Mouse (Mus musculus): ENCODE data around the gene H2-K1.
A peak's percentile ranks its signal among the peaks of the same experiment; 100 is the strongest.

Gene H2-K1

DNA sequence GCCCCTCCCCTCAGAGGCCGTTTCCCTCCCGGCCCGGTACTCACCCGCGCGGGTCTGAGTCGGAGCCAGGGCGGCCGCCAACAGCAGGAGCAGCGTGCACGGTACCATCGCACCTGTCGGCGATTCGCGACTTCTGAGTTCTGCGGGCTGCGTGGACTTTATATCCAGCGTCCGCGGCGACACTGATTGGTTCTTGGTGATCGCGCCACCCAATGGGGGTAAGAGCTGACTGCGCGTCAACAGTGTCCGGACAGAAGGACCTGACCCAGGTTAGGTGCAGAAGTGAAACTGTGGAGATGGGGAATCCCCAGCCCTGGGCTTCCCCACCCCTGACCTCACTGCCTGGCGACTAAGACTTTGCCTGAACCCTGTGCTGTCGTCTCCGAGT, at the start of gene H2-K1:
Gene H2-K1 (minus strand): TSS at position 198 of the 388 bp plus-strand sequence.
- DNase-seq (ENCODE audit: low read depth), result peak; percentile 98

DNA sequence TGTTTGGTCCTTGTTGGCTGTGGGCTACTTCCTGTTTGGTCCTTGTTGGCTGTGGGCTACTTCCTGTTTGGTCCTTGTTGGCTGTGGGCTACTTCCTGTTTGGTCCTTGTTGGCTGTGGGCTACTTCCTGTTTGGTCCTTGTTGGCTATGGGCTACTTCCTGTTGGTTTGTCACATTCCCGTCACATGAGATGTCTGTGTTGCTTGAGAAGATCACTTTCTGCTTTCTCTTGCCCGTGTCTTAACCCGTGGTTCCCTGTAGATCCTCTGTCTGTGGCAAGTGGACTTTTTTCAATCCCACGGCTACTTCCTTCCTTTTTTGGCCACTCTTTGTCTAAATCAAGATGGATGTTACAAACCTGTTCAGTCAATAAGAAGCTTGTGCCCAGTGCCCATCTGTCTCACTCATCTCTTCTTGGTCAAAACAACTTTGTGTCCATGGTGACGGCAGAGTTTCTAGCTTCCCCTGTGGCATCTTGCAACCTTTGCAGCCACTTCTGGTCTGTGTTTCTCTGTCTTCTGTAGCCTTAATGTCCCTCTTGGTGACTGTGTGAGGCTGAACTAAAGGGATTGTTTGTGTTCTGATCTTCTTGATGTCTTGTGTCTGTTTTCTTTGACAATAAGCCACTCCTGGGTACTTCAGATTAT, 47.4 kb upstream of the H2-K1 start:
- peak; percentile 65 for DNase-seq (ENCODE audit: low read depth)

DNA sequence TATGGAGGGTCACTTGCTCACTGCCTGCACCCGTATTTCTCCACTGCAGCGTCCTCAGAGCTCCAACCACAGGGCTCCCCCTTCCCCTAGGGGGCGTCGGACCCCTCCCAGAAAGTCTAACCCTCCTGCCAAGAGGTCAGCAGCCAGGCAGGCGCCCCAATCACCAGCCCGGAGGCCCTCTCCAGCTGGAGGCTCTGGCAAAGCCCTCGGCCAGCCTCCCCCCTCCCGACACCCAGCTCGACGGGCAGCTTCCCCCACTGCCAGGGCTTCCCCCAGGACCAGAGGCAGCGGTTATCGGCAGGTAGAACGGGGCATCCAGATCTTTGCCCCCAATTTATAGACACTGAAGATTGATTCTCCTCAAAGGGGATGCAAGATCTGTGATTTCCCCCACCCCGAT, 45.8 kb upstream of the H2-K1 start:
- no peak for DNase-seq (ENCODE audit: low read depth)

DNA sequence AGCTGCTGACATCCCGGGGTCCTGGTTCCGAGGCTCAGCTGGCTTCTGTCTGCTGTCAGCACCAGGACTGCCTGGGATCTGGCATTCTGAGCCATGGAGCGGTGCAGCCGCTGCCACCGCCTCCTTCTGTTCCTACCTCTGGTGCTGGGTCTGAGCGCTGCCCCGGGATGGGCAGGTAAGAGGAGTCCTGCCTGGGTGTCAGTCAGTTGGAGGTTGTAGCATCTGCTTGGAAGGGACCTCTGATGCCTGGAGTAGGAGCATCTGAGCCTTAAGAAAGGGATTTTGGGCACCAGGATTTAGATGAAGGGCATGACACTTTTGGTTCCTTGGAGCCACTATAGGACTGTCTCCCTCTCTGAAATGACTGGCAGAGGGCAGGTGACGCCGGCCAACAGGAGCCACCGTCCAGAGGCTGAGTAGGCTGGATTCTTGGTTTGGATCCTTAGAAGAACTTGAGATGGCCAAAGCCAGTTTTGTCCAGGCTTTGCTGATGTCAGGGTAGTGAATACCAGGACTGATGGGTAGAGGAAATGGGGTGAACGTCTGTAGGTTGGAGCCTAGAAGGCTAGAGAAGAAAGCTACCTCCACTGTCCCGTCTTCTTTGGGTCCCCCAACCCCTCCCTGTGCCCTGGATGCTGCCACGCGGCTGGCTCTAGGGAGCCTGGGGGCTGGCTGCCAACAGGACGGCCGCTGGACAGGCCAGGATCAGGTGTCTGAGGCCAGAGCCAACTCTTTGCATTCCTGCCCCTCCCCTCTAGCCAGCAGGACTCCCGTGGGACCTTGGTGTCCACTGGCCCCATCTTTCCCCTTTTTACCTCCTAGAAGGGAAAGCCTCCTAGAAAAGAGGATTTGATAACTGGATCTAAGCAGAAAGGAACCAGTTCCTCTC, 39.7 kb upstream of the H2-K1 start:
- no peak for DNase-seq (ENCODE audit: low read depth)

DNA sequence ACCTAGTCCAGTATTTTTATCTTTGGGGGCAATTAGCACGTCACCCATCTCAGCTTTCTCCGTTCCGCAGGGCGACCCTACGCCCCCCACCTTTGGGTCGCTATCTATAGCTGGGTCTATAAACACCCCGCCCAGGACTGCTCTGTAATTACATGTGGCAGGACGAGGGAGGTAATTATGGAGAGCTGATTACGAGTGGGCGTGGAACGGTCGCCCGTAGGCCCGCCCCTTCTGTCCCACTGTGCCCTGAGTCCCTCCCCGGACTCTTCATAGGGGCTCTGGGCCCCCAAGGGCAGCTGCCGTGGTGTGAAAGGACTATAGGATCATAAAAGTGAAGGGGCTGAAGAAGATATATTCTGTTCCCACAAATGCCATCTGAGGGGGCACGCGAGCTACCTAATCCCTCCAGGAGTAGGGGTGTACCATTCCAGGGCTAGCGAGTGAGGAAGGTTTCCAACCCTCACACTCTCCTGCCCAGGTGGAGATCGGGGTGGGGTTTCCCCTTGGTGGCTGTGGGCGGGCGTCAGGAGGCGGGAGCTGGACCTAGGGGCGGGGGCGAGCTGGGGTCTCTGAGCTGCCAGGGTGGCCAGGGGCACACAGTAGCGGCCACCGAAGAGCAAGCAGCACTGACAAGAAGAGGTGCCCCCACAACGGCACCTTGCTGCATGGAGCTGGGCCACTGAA, 38.9 kb upstream of the H2-K1 start, which contains the start of gene Col11a2:
Gene Col11a2 (plus strand): TSS at position 560 of the 684 bp plus-strand sequence.
- no peak for DNase-seq (ENCODE audit: low read depth)

DNA sequence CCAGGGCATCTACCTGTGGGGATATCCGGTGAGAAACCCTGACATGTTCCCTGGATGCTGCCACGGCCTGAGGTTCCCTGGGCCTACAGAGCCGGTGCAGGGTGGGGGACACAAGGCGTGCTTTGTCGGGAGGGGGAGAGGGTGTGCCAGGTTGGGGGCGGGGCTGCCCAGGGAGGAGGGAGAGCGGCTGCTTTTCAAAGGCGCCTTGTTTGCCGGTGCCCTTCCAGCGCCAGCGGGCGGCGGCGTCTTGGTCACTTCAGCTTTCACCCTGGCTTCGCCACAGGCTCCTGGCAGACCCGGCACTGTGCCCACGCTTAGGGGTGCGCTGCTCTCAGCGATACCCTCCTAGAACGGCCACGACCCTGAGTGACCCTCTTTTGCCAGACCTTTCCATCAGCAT, 38.3 kb upstream of the H2-K1 start:
- no peak for DNase-seq (ENCODE audit: low read depth)

DNA sequence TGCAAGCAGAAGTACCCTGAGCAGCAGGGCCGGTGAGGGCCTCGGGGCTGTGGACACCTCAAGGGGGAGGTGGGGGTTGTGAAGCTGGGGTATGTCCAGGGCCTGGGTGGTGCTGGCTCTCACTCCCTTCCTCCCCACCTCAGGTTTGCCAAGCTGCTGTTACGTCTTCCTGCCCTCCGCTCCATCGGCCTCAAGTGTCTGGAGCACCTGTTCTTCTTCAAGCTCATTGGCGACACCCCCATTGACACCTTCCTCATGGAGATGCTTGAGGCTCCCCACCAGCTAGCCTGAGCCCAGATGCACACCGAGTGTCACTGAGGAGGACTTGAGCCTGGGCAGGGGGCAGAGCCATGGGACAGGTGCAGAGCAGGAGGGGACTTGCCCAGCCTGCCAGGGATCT, 37.1 kb upstream of the H2-K1 start:
- no peak for DNase-seq (ENCODE audit: low read depth)

DNA sequence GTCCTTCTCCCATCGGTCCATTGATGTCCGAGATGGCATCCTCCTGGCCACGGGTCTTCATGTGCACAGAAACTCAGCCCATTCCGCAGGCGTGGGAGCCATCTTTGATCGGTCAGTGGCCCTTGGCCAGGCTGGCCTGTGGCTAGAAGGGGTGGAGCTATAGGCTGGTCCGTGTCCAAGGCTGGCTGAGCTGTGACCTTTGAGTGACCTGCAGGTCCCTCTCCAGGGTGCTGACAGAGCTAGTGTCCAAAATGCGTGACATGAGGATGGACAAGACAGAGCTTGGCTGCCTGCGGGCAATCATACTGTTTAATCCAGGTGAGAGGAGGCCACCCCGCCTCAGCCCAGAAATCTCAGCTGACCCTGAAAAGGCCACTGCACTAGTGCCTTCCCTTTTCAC, 36.5 kb upstream of the H2-K1 start:
- DNase-seq (ENCODE audit: low read depth), result no peak

DNA sequence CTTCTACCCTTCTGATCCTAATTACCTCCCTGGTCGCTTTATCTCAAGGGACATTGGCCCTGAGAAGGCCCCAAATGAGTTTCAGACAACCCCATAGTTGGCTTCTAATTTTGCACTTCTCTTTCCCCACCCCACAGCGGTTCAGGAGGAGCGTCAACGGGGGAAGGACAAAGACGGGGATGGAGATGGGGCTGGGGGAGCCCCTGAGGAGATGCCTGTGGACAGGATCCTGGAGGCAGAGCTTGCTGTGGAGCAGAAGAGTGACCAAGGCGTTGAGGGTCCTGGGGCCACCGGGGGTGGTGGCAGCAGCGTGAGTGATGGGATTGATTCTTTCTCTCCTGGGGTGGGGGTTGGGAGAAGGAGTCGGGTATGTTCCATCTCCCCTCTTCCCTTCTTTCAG, 35.4 kb upstream of the H2-K1 start:
- no peak for DNase-seq (ENCODE audit: low read depth)

DNA sequence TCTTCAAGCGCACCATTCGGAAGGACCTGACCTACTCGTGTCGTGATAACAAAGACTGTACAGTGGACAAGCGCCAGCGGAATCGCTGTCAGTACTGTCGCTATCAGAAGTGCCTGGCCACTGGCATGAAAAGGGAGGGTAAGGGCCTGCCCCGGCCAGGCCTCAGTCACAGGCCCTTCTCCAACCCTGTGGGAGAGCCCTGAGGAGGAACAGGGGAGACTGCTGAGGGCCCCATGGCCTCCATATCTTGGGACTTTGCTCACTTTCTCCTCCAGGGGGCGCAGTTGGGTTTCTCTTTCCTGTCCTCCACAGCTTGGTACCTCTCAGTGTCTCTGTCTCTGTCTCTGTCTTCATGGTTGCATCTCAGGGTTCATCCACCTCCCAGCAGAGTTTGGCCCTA, 33.9 kb upstream of the H2-K1 start:
- peak; percentile 78 for DNase-seq (ENCODE audit: low read depth)

DNA sequence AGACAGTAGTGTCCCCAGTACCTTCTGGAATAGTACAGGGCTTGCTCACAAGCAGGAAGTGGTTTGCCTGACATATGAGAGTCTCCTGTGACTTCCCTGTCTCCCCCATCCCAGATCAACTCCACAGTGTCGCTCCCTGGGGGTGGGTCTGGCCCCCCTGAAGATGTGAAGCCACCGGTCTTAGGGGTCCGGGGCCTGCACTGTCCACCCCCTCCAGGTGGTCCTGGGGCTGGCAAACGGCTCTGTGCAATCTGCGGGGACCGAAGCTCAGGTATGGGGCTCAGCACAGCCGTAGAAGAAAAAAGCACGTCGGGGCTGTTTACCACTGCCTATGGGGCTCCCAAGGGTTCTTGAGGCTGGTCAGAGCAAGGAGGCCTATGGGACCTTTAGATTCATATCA, 33.3 kb upstream of the H2-K1 start:
- DNase-seq (ENCODE audit: low read depth), result no peak

DNA sequence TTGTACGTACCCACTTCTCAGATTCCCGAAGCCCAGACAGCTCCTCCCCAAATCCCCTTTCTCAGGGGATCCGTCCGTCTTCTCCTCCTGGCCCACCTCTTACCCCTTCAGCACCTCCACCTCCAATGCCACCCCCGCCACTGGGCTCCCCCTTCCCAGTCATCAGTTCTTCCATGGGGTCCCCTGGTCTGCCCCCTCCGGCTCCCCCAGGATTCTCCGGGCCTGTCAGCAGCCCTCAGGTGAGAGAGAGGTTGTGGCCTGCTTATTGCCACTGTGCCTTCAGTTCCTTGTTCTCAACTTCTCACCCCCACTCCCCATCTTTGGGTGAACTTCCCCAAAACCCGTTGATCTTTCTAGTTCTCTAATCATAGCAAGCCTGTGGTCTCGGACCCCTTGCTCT, 32.7 kb upstream of the H2-K1 start:
- DNase-seq (ENCODE audit: low read depth), result peak; percentile 44

DNA sequence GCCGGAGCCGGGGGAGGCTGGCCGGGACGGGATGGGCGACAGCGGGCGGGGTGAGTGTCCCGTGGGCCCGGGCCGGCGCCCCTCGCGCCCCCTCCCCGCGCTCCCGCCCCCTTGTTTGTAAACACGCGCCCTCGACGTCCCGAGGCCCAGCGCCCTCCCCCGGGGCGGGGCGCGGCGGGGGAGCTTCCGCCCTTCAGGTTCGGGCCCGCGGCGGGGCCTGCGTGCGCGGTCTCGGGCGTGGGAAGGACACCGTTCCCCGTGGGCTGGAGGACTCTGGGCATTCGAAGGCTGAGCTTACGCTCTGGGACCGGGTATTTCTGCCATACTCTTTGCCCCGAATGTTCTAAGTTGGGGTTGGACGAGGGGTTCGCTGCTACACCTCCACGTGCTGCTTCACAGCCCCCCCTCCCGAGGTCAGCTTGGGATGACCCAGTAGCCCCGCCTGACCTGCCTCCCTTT, 32.1 kb upstream of the H2-K1 start:
- peak; percentile 73 for DNase-seq (ENCODE audit: low read depth)

DNA sequence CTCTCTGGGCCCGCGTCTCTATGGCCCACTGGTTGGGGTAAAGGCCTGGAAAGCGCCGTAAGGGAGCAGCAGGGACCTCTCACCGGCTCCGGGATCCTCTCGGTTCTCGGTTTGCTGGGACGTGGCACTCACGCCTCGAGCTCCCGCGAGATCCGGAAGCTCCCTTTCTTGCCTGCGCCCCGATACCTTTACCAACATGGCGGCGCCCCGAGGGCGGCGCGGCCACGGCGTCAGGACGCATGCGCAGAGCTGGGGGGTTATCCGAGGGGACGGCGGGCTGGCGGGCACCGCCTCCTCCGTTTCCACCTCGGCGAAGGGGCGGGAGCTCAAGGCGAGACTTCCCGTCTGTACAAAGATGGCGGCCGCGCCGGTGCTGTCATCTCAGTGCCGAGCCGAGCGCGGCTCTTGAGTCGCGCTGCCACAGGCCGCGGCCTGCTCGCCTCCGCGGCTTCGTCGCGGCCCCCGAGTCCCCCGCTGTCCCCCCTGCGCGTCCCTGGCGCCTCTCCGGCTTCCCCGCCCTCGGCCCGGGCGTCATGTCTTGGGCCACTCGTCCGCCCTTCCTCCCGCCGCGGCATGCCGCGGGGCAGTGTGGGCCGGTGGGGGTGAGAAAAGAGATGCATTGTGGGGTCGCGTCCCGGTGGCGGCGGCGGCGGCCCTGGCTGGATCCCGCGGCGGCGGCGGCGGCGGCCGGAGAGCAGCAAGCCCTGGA, 31.5 kb upstream of the H2-K1 start, which contains the start of the genes Slc39a7 and Rxrb:
Gene Slc39a7 (minus strand): TSS at position 218 of the 709 bp plus-strand sequence.
Gene Rxrb (plus strand): TSS at position 348 of the 709 bp plus-strand sequence.
- DNase-seq (ENCODE audit: low read depth), result peak; percentile 98

DNA sequence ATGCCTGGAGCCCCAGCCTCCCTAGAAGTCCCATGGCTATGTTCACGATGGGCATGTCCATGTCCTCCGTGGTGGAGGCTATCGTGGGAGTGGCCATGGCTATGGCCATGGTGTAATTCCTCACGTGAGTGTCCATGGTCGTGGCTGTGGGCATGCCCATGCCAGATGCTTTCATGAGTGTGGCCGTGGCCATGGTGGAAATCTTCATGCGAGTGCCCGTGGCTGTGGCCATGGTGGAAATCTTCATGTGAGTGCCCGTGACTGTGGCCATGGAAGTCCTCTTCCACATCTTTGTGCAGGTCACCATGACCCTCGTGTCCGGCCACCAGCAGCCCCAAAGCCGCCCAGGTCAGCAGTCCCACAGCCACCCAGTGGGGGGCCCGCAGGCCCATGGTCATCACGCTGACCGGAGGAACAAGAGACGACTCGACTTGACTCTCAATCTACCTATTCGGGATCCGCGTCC, 30.7 kb upstream of the H2-K1 start:
- no peak for DNase-seq (ENCODE audit: low read depth)

DNA sequence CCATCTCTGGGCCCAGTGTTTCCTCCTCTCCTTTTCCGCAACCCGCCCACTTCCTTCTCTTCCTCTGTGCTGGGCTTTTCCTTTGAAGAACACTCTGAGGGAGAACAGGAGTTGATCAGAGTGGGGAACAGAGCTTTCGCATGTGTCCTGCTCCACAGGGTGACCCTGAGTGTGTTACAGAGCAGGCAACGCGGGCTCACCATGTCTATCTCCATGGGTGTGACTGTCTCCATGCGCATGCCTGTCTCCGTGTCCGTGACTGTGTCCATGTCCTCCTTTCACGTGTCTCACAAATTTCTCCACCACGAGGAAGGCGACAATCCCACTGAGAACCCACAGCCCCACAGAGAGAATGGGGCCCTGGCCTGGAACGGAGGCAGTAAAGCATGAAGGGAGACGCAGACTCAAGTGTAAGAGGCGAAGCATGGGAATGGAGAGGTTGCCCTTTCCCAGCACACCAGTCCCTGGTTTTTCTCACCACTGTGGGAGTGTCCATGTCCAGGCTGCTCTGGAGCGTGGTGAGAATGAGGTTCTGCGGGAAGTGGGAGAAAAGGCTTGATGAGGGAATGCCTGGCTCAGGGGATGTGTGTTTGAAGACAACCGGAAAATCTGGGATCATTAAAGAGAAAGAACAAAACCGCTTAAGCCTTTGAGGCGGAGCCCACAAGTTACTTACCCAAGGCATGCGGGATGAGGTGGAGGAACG, 29.9 kb upstream of the H2-K1 start:
- DNase-seq (ENCODE audit: low read depth), result no peak

DNA sequence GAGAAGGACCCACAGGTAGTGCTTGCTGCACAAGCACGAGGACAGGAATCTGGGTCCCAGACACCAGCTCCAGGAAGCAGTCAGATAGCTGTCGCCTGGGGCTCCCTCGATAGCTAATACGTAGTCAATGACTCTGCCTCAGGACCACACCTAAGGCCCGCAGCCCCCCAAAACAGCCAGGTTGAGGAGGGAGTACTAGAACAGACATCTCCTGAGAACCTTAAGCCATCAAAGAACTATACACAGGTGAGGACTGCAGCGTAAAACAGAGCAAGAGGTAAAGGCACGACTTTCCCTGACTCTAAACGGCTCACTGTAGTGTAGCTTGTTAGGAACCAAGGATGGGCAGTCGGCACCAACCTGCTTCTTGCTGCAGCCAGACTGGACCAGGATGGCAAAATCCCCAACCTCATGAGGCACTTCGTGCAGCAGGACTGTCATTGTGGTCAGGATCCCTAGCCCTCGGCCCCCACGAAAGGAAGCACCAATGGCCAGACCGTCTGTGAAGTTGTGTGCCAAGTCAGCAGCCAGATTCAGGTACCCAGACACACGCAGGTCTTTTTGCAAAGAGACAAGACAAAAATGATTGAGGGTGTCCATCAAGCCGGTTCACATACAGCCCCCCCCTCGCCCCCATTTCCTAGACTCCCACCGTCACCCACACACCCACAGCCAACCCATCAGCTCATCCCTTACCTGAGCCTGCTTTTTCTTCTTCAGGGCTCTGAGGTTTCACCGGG, 29.2 kb upstream of the H2-K1 start:
- DNase-seq (ENCODE audit: low read depth), result no peak

DNA sequence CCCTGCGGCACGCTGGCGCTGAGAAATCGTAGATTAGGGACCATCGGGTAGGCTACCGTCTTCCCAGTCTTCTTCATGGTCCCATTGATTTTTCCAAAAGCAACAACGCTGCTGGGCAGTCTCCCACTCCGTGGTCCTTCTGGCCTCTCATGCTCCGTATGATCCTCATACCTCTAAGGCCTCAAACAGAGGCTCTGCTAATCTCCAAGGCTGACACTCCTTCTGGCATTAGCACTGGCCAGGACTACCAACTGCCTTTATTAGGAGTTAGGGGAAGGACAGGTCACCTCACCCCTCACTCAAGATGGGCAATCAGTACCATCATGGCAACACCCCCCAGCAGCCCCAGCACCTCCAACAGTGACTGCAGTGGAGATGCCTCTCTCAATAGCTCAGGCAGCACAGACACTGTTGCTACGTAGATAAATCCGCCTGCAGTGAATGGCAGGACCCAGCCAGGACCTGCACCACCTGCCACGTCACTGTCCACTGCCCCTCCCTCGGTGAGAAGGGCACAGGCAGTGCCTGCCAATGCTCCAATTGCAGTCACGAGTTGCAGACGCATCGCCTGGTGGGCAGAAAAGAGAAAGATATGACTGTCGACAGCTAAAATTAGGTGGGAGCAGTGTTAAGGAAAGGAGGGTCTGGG, 28.5 kb upstream of the H2-K1 start:
- no peak for DNase-seq (ENCODE audit: low read depth)

DNA sequence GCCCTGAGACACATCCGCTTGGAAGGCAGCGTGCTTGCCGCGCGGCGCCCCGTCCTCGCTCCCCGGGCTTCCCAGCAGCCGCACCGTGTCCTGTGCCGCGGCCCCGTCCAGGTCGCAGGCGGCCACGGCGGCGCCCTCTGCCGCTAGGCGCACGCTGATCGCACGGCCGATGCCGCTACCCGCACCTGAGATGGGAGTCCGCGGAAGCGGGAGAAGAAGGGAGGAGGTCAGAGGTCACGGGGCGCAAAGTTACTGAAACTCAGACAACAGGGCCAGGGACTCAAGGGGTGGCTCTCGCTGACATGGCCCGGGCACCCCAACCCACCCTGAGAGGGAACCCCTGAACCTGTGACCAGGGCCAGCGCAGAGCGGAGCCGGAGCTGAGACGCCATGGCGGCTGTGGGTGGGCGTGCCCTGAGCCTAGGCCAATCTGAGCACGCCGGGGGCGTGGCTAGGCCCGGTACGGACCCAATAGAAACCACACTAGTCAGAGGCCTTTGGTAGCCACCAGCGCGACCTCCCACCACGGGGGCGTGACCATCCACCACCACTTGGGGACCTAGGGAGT, 27.6 kb upstream of the H2-K1 start, which contains the start of gene H2-Ke6:
Gene H2-Ke6 (minus strand): TSS at position 405 of the 568 bp plus-strand sequence.
- peak; percentile 88 for DNase-seq (ENCODE audit: low read depth)

Data from 416B (cell line).